Mouse (Mus musculus) c-Kit-positive CD71-positive TER-119-negative erythroid progenitor cells, embryonic 14.5 days (primary cell): ENCODE results near the gene Cotl1.

Experiments
- DNase-seq: peaks from one replicate; pipeline ENCODE4 v3.0.0-alpha.2; 2013; ENCODE audit warnings: low read depth

Gene Cotl1

GRCm38 (mm10) chr8:119838100-119838982 is 2.0 kb downstream of the Cotl1 start:
- no peak for DNase-seq

- no peak for DNase-seq
These were observed 2.7 kb downstream of the Cotl1 start for GRCm38 (mm10) chr8:119837553-119838071.

GRCm38 (mm10) chr8:119836831-119837230 is 3.5 kb downstream of the Cotl1 start:
- DNase-seq = no peak

GRCm38 (mm10) chr8:119835270-119835669 is 5.1 kb downstream of the Cotl1 start:
- DNase-seq = no peak

- no peak for DNase-seq
These were observed 5.7 kb downstream of the Cotl1 start for GRCm38 (mm10) chr8:119834676-119835075.

GRCm38 (mm10) chr8:119832931-119833330 is 7.4 kb downstream of the Cotl1 start:
- no peak for DNase-seq

- no peak for DNase-seq
These were observed 8.2 kb downstream of the Cotl1 start for GRCm38 (mm10) chr8:119832101-119832617.

GRCm38 (mm10) chr8:119831336-119831995 is 8.9 kb downstream of the Cotl1 start:
- no peak for DNase-seq

GRCm38 (mm10) chr8:119830589-119830988 is 9.8 kb downstream of the Cotl1 start:
- no peak for DNase-seq

- no peak for DNase-seq
These were observed 10.3 kb downstream of the Cotl1 start for GRCm38 (mm10) chr8:119829870-119830580.

GRCm38 (mm10) chr8:119829420-119829819 is 10.9 kb downstream of the Cotl1 start:
- DNase-seq = no peak

- no peak for DNase-seq
These were observed 11.3 kb downstream of the Cotl1 start for GRCm38 (mm10) chr8:119829015-119829414.

- DNase-seq = no peak
These were observed 12.6 kb downstream of the Cotl1 start for GRCm38 (mm10) chr8:119827721-119828153.

GRCm38 (mm10) chr8:119826982-119827381 is 13.4 kb downstream of the Cotl1 start:
- DNase-seq = no peak

- no peak for DNase-seq
These were observed 14.2 kb downstream of the Cotl1 start for GRCm38 (mm10) chr8:119825950-119826730.

- DNase-seq = no peak
These were observed 15.5 kb downstream of the Cotl1 start for GRCm38 (mm10) chr8:119824809-119825273.

GRCm38 (mm10) chr8:119824100-119824499 is 16.2 kb downstream of the Cotl1 start:
- no peak for DNase-seq

- no peak for DNase-seq
These were observed 17.1 kb downstream of the Cotl1 start for GRCm38 (mm10) chr8:119823278-119823677.

- no peak for DNase-seq
These were observed 18.7 kb downstream of the Cotl1 start for GRCm38 (mm10) chr8:119821691-119822090.

GRCm38 (mm10) chr8:119819976-119820375 is 20.4 kb downstream of the Cotl1 start:
- no peak for DNase-seq

- no peak for DNase-seq
These were observed 21.0 kb downstream of the Cotl1 start for GRCm38 (mm10) chr8:119819316-119819715.
